Mouse (Mus musculus) brown adipose tissue, adult 24 weeks (tissue): Measurements from ENCODE around the gene Htra2. TPM values are rescaled to one million over a fixed set of nuclear protein-coding genes. Genes with fewer than 3 reads are reported as not detected.

ENCODE experiments used
- H3K27ac ChIP-seq: fragments of 200-500 bp; replicated peaks from 2 replicates; pipeline ENCODE4 v1.5.1; 2012; ENCODE audit warnings: low read depth, mild to moderate bottlenecking, low read length
- H3K4me1 ChIP-seq: fragments of 200-500 bp; 2 replicates; pipeline ENCODE4 v1.6.1; 2012; ENCODE audit warnings: low read length, mixed read lengths; ENCODE audit not compliant: control insufficient read depth, insufficient read depth, insufficient read length
- H3K4me3 ChIP-seq: fragments of 200-500 bp; 2 replicates; pipeline ENCODE4 v1.5.1; 2012; ENCODE audit warnings: low read depth, mild to moderate bottlenecking, low read length, moderate library complexity; ENCODE audit not compliant: insufficient read depth
- polyA plus RNA-seq: library from polyadenylated mRNA; stranded (reverse); fragments of >200 nt; gene quantifications from 2 replicates; pipeline ENCODE4 v1.2.4, GENCODE M21; 2012; ENCODE audit not compliant: missing spikeins, insufficient read depth, insufficient read length

Htra2 gene
- polyA plus RNA-seq, 1 experiment: 42.8 TPM

DNA sequence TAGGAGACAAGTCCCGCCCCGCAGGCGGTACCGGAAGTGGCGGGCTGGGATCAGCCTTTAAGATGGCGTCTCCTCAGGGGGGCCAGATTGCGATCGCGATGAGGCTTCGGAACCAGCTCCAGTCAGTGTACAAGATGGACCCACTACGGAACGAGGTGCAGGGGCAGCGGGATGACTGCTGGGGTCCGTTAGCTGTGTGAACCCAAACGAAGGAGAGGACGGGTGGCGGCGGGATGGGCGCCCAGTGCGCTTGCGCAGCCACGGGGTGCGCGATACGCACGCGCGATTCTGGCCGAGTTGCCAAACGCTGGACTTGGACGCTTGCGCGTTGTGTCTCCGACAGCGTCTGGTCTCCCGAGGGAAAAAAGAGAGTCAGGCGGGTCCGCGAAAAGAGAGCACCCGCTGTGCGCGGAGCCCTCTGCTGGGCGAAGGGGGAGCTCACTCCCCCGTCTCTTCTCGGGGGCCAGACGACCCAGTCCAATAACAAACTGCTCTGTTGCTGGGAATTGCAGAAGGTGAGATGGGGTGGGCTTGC is 23.3 kb upstream of the Htra2 start:
- peaks cover 3% of the 10 kb centered on the region; the same call in 1 of the 2 replicates for H3K4me1 ChIP-seq
- H3K27ac ChIP-seq: peak overlapping the region; percentile 98
- peak overlapping the region; percentile 90 for H3K4me3 ChIP-seq

- Histone ChIP-seq H3K4me1 (peaks cover 3% of the 10 kb centered on the region; the same call in 1 of the 2 replicates), H3K27ac (peak within 1 kb of the TSS; percentile 98), H3K4me3 (peak within 1 kb of the TSS; percentile 90)
Measured at GRCm38 (mm10) chr6:83077630-83078323, 22.7 kb upstream of the Htra2 start, which contains the start of gene Pcgf1. Gene Pcgf1, plus strand, starts transcription at chr6:83077869.

- no peak overlapping the region for H3K27ac ChIP-seq
- H3K4me1 ChIP-seq: peaks cover 3% of the 10 kb centered on the region; the same call in 1 of the 2 replicates
- H3K4me3 ChIP-seq: no peak overlapping the region
Measured at GRCm38 (mm10) chr6:83074979-83075378, 19.9 kb upstream of the Htra2 start.

DNA sequence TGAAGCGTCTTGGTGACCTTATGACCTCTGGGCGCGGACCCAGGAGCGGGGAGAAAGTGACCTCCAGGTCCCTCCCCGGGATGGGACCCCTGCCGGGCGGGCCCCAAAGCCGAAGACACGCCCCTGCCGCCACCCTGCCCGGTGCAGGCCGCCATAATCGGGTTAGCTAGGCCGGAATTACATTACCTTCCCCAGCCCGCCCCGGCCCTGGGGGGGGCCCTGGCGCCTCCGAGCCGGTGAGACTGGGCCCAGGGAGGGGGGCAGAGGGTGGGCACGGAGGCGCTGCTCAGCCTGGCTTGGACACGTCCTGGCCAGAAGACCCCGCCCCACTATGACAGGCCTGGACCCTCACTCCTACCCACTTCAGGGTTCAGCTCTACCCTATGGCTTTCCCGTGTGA is 16.1 kb upstream of the Htra2 start:
- Histone ChIP-seq H3K27ac (no peak overlapping the region), H3K4me1 (no peaks in the 10 kb centered on the region; the same call in 1 of the 2 replicates), H3K4me3 (no peak overlapping the region)

DNA sequence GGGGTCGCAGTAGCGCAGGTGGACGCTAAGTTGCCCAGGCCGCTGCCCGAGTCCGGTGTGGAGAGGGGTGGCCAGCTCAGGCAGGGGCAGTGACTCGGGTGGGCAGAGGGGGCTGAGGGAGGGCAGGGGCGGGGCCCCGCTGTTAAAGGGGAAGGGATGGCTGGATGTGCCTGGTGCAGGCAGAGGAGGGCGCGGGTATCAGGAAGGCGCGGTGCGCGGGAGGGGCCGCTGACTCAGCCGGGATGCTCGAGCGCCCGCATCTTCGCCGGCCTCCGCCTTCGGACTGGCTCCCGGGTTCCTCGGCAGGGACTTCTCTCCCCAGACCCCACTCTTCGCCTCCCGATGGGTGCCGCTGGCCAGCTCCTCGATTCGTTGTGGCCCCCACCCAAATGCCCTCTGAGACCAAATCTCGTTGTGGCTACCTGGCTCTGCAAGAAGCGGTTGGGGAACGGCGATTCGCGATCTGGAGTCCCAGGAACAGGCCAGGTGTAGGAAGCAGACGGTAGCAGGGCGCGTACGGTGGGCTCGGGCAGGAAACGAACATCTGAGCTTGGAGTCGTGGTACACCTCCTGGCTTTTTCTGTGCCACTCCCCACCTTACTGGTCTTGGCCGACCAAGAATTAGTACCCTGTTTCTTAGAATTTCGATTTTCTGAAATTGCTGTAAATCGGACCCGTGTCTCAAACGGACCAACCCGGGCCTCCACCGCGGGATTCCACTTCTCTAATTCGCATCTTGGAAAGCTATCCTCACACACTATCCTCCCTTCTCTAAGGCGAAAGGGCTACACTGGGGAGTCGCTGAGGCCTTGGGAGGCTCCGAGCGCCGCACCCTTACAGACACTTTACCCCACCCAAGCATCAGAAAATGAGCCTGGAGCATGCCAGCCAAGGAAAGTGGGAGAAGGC is 15.5 kb upstream of the Htra2 start:
- Histone ChIP-seq H3K27ac (no peak overlapping the region), H3K4me3 (no peak overlapping the region), H3K4me1 (no peaks in the 10 kb centered on the region; the same call in 1 of the 2 replicates)

DNA sequence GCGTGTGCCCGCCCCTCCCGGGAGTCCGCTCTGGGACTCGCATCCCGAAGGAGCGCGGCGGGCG is 15.0 kb upstream of the Htra2 start, which contains the start of gene Tlx2:
Gene Tlx2 (minus strand): TSS at position 47 of the 64 bp plus-strand sequence.
- H3K4me3 ChIP-seq: peak within 1 kb of the TSS; percentile 28
- H3K27ac ChIP-seq: no peak within 1 kb of the TSS
- no peaks in the 10 kb centered on the region; the same call in 1 of the 2 replicates for H3K4me1 ChIP-seq

DNA sequence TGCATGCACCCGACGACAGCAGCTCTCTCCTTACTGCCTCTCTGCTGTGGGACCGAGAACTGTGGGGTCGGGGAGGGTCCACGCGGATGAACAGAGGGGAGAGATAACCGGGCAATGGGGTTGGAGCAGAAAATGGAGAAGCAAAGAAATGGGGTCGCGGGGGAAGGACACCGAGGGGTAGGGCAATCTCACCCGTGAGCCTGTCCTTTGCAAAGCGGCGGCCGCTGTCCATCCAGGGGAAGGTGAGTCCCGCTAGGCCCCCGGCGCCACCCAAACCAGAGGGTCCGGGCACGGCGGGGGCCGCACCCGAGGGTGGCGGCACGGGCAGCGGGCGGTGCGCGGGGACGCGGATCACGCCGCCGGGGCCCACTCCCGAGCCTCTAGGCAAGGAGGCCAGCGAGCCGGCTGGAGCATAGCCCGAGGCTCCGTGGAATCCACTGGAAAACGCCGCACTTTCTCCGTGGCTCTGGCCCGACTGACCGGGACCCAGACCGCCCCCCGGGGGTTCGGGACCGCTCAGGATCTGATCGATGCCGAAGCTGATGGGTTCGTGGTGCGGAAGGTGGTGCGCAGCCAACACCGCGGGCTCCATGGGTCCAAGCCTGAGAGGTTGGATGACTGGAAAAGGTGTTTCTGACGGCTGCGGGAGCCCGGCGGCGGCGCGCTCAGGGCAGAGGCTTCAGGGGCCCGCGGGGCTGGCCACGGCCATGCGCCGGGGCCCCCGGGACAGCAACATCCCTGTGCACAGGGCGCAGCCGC is 14.6 kb upstream of the Htra2 start:
- Histone ChIP-seq H3K4me3 (peak overlapping the region; percentile 28), H3K4me1 (no peaks in the 10 kb centered on the region; the same call in 1 of the 2 replicates), H3K27ac (no peak overlapping the region)

- Histone ChIP-seq H3K4me3 (peak overlapping the region; percentile 28), H3K27ac (no peak overlapping the region), H3K4me1 (no peaks in the 10 kb centered on the region; the same call in 1 of the 2 replicates)
Measured at GRCm38 (mm10) chr6:83068706-83069487, 13.8 kb upstream of the Htra2 start.

GRCm38 (mm10) chr6:83068221-83068620 is 13.1 kb upstream of the Htra2 start:
- H3K4me1 ChIP-seq: no peaks in the 10 kb centered on the region; the same call in 1 of the 2 replicates
- H3K4me3 ChIP-seq: no peak overlapping the region
- no peak overlapping the region for H3K27ac ChIP-seq

GRCm38 (mm10) chr6:83066441-83066840 is 11.4 kb upstream of the Htra2 start:
- Histone ChIP-seq H3K27ac (no peak overlapping the region), H3K4me3 (no peak overlapping the region), H3K4me1 (no peaks in the 10 kb centered on the region; the same call in 1 of the 2 replicates)

- H3K4me1 ChIP-seq: no peaks in the 10 kb centered on the region; the same call in 1 of the 2 replicates
- no peak overlapping the region for H3K4me3 ChIP-seq
- H3K27ac ChIP-seq: no peak overlapping the region
Measured at GRCm38 (mm10) chr6:83065995-83066394, 10.9 kb upstream of the Htra2 start.

GRCm38 (mm10) chr6:83058725-83059124 is 3.7 kb upstream of the Htra2 start:
- Histone ChIP-seq H3K27ac (no peak overlapping the region), H3K4me3 (no peak overlapping the region), H3K4me1 (peaks cover 3% of the 10 kb centered on the region)

- no peak within 1 kb of the TSS for H3K4me3 ChIP-seq
- H3K4me1 ChIP-seq: peaks cover 6% of the 10 kb centered on the region
- H3K27ac ChIP-seq: no peak within 1 kb of the TSS
Measured at GRCm38 (mm10) chr6:83057790-83058189, 2.7 kb upstream of the Htra2 start, which contains the start of gene Dqx1. Gene Dqx1, plus strand, starts transcription at chr6:83057844.

DNA sequence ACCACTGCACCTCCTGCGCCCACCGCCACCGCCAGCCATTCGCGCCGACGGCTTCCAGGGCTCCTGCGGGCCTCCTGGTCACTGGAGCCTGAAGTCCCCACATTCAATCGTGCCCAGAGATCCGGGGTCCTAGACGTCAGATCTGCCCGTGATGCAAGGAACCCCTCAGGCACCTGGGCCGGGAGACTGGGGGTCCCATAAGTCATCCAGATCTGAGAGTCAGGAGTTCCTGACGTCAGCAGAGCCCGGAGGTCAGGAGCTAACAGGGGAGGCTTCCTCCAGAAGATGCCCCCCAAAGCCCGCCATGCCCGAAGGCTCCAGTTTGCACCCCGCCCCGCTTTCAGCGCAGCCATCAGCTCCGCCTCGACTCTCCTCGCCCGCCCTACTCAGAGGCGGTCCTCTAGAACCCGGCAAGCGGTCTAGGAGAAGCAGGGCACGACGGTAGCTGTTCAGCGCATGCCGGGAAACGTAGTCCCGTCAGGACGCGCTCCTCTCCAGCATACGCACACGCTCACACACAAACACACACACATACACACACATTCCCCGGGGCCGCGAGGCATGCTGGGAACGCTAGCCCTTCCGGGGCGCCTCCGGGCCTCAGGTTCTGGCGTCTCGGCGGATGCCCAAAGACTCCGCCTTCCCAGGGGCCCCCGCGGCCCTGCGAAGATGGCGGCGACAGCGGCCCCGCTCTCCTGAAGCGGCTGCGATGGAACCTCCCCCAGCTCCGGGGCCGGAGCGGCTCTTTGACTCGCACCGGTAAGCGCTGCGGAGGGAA is 810 bp downstream of the Htra2 start, which contains the start of gene Aup1:
Gene Aup1 (plus strand): TSS at position 448 of the 778 bp plus-strand sequence.
- H3K27ac ChIP-seq: peak within 1 kb of the TSS; percentile 63

More for the DNA sequence above, 810 bp downstream of the Htra2 start, which contains the start of gene Aup1:
- peak within 1 kb of the TSS; percentile 82 for H3K4me3 ChIP-seq
- H3K4me1 ChIP-seq: peaks cover 6% of the 10 kb centered on the region
